25 mouse cellular contexts compared by ENCODE assay signal in genomic region chr7:65629846-65630245, GRCm38 (mm10).
"Had no signal": no experiment of that assay in that cellular context is flagged by ENCODE, and none has a peak within 500 bp of the region (broad histone marks: within the 10 kb centered on the region; RNA-seq: fewer than 3 reads in every experiment).

No protein-coding gene starts in this region.

- H3K9me3 ChIP-seq: hindbrain, embryonic 10.5 days; hindbrain, embryonic 12.5 days; intestine, embryonic 15.5 days; kidney, embryonic 15.5 days; limb, embryonic 13.5 days; limb, embryonic 15.5 days; liver, embryonic 13.5 days had no signal

- H3K4me1 ChIP-seq: kidney, embryonic 15.5 days; limb, embryonic 13.5 days; limb, embryonic 15.5 days; liver, embryonic 13.5 days had no signal

- ATAC-seq: hindbrain, embryonic 16.5 days; inflammation-experienced regulatory T-cells, adult 6 months; intestine, embryonic 15.5 days; intestine, postnatal 0 days had no signal

- H3K9ac ChIP-seq: hindbrain, embryonic 12.5 days; hindbrain, embryonic 14.5 days; intestine, embryonic 15.5 days; kidney, embryonic 15.5 days; limb, embryonic 13.5 days; limb, embryonic 15.5 days; liver, embryonic 13.5 days had no signal

- H3K4me3 ChIP-seq: gastrocnemius, adult 2 months; heart, adult 2 months; hindbrain, embryonic 10.5 days; hindbrain, embryonic 12.5 days; intestine, embryonic 15.5 days; kidney, embryonic 15.5 days; limb, embryonic 13.5 days; limb, embryonic 15.5 days; liver, embryonic 13.5 days had no signal

- H3K4me2 ChIP-seq: heart, embryonic 11.5 days; hindbrain, embryonic 12.5 days; hindbrain, embryonic 14.5 days; intestine, embryonic 15.5 days; kidney, embryonic 15.5 days; limb, embryonic 13.5 days; limb, embryonic 15.5 days; liver, embryonic 13.5 days had no signal

- H3K36me3 ChIP-seq: hindbrain, embryonic 10.5 days; hindbrain, embryonic 12.5 days; intestine, embryonic 15.5 days; kidney, embryonic 15.5 days; limb, embryonic 13.5 days; limb, embryonic 15.5 days; liver, embryonic 13.5 days had no signal

- H3K27ac ChIP-seq: gastrocnemius, adult 2 months; heart, adult 2 months; hindbrain, embryonic 10.5 days; hindbrain, embryonic 12.5 days; hindbrain, embryonic 14.5 days; intestine, embryonic 15.5 days; kidney, embryonic 15.5 days; kidney, postnatal 0 days; limb, embryonic 13.5 days; limb, embryonic 15.5 days; liver, embryonic 13.5 days had no signal

- H3K27me3 ChIP-seq: hindbrain, embryonic 12.5 days; intestine, embryonic 15.5 days; kidney, embryonic 15.5 days; limb, embryonic 13.5 days; limb, embryonic 15.5 days; liver, embryonic 13.5 days had no signal

- DNase-seq: gastrocnemius, adult 2 months; gastrocnemius, postnatal 10 days; gastrocnemius, postnatal 25 days; heart, adult 2 months; heart, postnatal 10 days; kidney, adult 2 months; kidney, adult 9 months; kidney, postnatal 14 days; kidney, postnatal 36 days; layer of hippocampus, adult 9-11 months; layer of hippocampus, postnatal 36 days; left cerebral cortex, postnatal 4 days; liver, embryonic 13.5 days had no signal
